Mouse (Mus musculus) embryonic facial prominence, embryonic 15.5 days (tissue): ENCODE data around the gene Ltbr. TPM values are rescaled to one million over a fixed set of nuclear protein-coding genes. Genes with fewer than 3 reads are reported as not detected.

ENCODE experiments used
- ATAC-seq: fragments of 200-750 bp; cut with Nextera tagmentation; 2 replicates; pipeline ENCODE4 v1.8.0; 2017; ENCODE audit warnings: low read depth, moderate TSS enrichment; ENCODE audit not compliant: insufficient number of reproducible peaks, low FRiP score, low TSS enrichment
- H3K27ac ChIP-seq: fragments of 300-500 bp; sonication (generic); replicated peaks from 2 replicates; pipeline ENCODE4 v1.5.1; 2015; ENCODE audit warnings: mild to moderate bottlenecking, inconsistent platforms
- H3K27me3 ChIP-seq: fragments of 300-500 bp; sonication (generic); 2 replicates; pipeline ENCODE4 v1.6.1; 2015; ENCODE audit warnings: inconsistent platforms
- H3K36me3 ChIP-seq: fragments of 300-500 bp; sonication (generic); 2 replicates; pipeline ENCODE4 v1.6.1; 2015; ENCODE audit warnings: mild to moderate bottlenecking, inconsistent platforms
- H3K4me1 ChIP-seq: fragments of 300-500 bp; sonication (generic); 2 replicates; pipeline ENCODE4 v1.6.1; 2015; ENCODE audit warnings: inconsistent platforms
- H3K4me2 ChIP-seq: fragments of 300-500 bp; sonication (generic); replicated peaks from 2 replicates; pipeline ENCODE4 v1.6.1; 2015; ENCODE audit warnings: mild to moderate bottlenecking, inconsistent platforms
- H3K4me3 ChIP-seq: fragments of 300-500 bp; sonication (generic); replicated peaks from 2 replicates; pipeline ENCODE4 v1.5.1; 2015; ENCODE audit warnings: mild to moderate bottlenecking, inconsistent platforms
- H3K9ac ChIP-seq: fragments of 300-500 bp; sonication (generic); 2 replicates; pipeline ENCODE4 v1.6.1; 2015; ENCODE audit warnings: inconsistent platforms
- H3K9me3 ChIP-seq: fragments of 300-500 bp; sonication (generic); replicated peaks from 2 replicates; pipeline ENCODE4 v1.6.1; 2016; ENCODE audit warnings: inconsistent platforms
- WGBS: fragments of 180-500 bp; shearing (Covaris S2); methylation state at CpG from one replicate; pipeline ENCODE4 v1.1.7; 2015; 5-methylcytosine and 5-hydroxymethylcytosine counted together
- polyA plus RNA-seq: library from polyadenylated mRNA; unstranded; fragments of >200 nt; fragmentation: Nextera tagmentation; extraction: Ambion mirVana; gene quantifications from 2 replicates; pipeline ENCODE4 v1.2.1, GENCODE M21; 2015

Gene Ltbr
- polyA plus RNA-seq, 1 experiment from 2014 or later: 47.7 TPM

DNA sequence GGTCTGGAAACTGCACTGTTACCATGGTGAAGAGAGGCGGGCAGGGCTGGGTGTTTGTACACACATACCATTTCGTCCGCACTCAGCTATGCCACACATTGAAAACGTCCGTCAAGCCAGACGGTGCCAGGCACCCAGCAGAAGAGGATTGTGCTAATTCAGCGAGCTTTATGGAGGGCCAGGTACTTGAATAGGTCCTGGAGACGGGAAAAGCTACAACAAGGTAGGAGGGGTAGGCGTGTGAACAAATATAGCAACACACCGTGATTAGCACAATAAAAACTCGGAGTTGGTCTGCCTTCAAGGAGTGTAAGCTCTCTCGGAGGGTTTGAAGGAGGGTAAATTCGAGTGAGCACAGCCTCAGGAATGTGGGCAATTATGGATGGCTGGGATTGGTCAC is 9.1 kb upstream of the Ltbr start:
- Histone ChIP-seq H3K27ac (no peak overlapping the region), H3K4me3 (no peak overlapping the region), H3K4me1 (peaks cover 7% of the 10 kb centered on the region; the same call in 1 of the 2 replicates), H3K4me2 (no peak overlapping the region), H3K9ac (no peak overlapping the region), H3K9me3 (no peaks in the 10 kb centered on the region), H3K36me3 (no peaks in the 10 kb centered on the region), H3K27me3 (peaks cover 37% of the 10 kb centered on the region)
- no peak for ATAC-seq
- WGBS: 42% methylated on average over 13 of the region's 13 CpGs

DNA sequence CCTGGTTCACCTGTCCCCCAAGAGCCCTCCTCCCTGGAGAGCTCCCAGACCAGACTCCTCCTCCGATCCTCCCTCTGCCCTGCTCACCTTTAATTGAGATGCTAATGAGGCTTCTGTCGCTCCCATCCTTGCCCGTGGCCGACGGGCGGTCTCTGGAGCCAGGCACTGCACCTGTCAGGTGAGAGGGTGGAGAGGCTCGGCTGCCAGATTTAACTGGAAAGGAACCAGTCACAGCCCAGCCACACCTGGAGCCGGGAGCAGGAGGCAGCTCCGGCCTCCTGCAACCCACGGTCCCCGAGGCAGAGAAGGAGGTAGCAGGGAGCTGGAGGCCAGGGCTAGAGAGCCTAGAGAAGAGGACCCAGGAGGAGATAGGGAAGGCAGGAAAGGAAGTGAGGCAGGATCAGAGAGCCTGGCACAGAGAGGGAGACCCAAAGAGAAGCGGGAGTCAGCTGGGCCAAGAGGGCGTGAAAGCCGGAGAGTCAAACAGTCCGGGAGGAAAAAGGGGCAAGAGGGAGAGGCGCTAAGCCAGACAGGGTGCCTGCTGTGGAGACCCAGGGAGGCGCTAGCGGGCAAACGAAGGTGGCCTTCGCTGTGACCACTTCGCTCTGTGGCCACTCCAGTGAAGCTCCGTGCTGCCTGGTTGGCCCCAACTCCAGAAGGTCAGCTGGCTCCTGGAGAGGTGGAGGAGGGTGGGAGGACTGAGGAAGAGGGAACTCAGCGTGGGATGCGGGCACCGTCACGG is 7.6 kb upstream of the Ltbr start:
- H3K36me3 ChIP-seq: no peaks in the 10 kb centered on the region
- WGBS: 11% methylated on average over 26 of the region's 26 CpGs
- no peaks in the 10 kb centered on the region for H3K9me3 ChIP-seq
- H3K4me2 ChIP-seq: peak overlapping the region; percentile 24
- no peak overlapping the region for H3K27ac ChIP-seq
- peak overlapping the region; percentile 13 for H3K4me3 ChIP-seq
- 0 out of 2 replicates have a peak, but pooled peaks have one; percentile 41 for ATAC-seq
- H3K9ac ChIP-seq: no peak overlapping the region
- peaks cover 7% of the 10 kb centered on the region; the same call in 1 of the 2 replicates for H3K4me1 ChIP-seq
- H3K27me3 ChIP-seq: peaks cover 37% of the 10 kb centered on the region

GRCm38 (mm10) chr6:125320323-125320722 is 6.6 kb upstream of the Ltbr start, which contains the start of gene Scnn1a:
Gene Scnn1a (plus strand): TSS chr6:125320659.
- Histone ChIP-seq H3K4me3 (peak within 1 kb of the TSS; percentile 13), H3K9ac (no peak within 1 kb of the TSS), H3K27ac (no peak within 1 kb of the TSS), H3K9me3 (no peaks in the 10 kb centered on the region), H3K4me1 (peaks cover 7% of the 10 kb centered on the region; the same call in 1 of the 2 replicates), H3K27me3 (peaks cover 37% of the 10 kb centered on the region), H3K4me2 (peak within 1 kb of the TSS; percentile 24), H3K36me3 (no peaks in the 10 kb centered on the region)
- WGBS: 67% methylated on average over 1 of the region's 1 CpGs
- no peak for ATAC-seq

GRCm38 (mm10) chr6:125319919-125320296 is 6.2 kb upstream of the Ltbr start:
- Histone ChIP-seq H3K9ac (no peak overlapping the region), H3K27me3 (peaks cover 37% of the 10 kb centered on the region)
- ATAC-seq: no peak

DNA sequence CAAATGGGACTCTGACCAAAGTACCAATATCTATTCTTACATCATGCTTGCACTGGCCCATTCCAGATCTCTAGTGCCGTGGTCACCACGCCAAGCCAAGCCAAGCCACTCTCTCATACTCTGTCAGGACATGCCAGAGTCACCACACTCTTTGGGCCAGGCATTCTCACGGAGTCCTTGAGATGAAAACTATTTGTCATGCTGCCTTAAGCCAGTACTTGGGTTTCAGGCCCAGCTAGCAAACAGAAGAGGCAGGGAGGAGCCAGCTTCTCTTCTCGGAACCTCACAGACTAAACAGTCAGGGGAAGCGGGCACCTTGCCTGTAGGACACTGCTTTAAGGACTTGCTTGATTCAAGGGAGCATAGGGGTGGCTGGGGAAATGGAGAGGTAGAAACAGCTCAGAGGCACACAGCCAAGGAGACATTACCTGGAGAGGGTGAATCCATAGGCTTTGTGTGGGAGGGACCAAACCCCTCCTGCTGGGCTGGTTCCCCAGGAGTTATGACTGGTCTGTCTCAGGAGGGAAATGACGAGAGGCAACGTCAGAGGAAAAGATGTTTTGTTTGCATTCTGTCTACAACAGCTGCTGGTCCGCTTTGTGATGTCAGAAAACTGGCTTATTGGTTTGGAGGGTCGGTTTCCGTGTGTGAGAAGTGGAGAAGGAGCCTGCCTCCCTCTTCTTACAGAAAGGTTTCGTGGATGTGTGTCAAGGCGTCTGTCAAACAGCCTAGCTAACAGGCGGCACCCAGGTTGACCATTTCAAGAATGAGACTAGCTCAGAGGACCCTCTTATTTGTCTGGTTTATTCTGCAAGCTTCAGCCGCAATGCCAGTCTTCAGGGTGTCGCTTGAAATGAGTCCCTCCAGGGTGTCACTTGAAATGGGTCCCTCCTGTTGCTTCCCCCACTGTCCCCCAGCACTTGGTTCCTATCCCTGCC is 5.6 kb upstream of the Ltbr start:
- Histone ChIP-seq H3K36me3 (no peaks in the 10 kb centered on the region), H3K27ac (no peak overlapping the region), H3K9me3 (no peaks in the 10 kb centered on the region), H3K9ac (no peak overlapping the region), H3K4me3 (no peak overlapping the region), H3K4me1 (peaks cover 13% of the 10 kb centered on the region), H3K4me2 (no peak overlapping the region), H3K27me3 (peaks cover 37% of the 10 kb centered on the region)
- 54% methylated on average over 15 of the region's 15 CpGs for WGBS
- ATAC-seq: no peak

More at GRCm38 (mm10) chr6:125319919-125320296, 6.2 kb upstream of the Ltbr start:
- Histone ChIP-seq H3K9me3 (no peaks in the 10 kb centered on the region), H3K27ac (no peak overlapping the region), H3K4me1 (peaks cover 7% of the 10 kb centered on the region; the same call in 1 of the 2 replicates), H3K4me3 (no peak overlapping the region), H3K4me2 (no peak overlapping the region), H3K36me3 (no peaks in the 10 kb centered on the region)

DNA sequence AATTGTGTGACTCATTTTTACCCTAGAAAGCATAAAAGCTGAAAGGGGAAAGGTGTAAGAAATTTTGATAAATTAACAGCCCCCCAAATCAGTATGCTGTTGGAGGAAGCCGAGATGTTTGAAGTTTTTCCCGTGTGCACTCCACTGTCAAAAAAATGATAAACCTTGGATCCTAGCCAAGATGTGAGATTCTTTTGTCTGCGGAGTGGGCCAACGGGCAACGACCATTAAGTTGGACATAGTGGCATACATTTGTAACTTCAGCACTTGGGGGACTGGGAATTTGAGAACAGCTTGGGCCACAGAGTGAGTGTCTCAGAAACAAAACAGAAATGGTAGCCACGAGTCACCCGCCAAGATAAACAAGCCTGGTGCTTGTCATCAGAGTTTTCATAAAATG is 3.4 kb upstream of the Ltbr start:
- H3K4me1 ChIP-seq: peaks cover 30% of the 10 kb centered on the region
- no peak overlapping the region for H3K27ac ChIP-seq
- 52% methylated on average over 7 of the region's 7 CpGs for WGBS
- H3K9ac ChIP-seq: no peak overlapping the region
- peaks cover 23% of the 10 kb centered on the region for H3K27me3 ChIP-seq
- ATAC-seq: no peak
- no peaks in the 10 kb centered on the region for H3K9me3 ChIP-seq
- no peak overlapping the region for H3K4me3 ChIP-seq
- peaks cover under 1% of the 10 kb centered on the region; the same call in 1 of the 2 replicates for H3K36me3 ChIP-seq
- no peak overlapping the region for H3K4me2 ChIP-seq

GRCm38 (mm10) chr6:125314746-125315145 is 1.1 kb upstream of the Ltbr start:
- 70% methylated on average over 6 of the region's 6 CpGs for WGBS
- no peak overlapping the region for H3K4me2 ChIP-seq

DNA sequence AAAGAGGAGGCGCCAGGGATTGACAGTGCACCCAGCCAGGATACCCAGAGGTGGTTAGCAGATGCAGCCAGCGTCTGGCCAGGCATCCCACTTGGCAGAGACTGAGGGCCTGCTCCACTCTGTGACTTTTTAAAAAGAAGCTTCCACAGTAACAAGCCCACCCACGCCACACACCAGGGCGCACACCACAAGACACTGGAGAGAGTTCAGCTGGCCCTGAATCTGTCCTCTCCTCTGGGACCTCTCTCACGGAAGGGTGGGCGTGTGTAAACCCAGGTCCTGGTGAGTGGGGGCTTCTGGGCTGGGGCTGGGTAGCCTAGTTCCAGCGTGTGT is 512 bp upstream of the Ltbr start:
- peaks cover 38% of the 10 kb centered on the region for H3K4me1 ChIP-seq
- no peaks in the 10 kb centered on the region for H3K9me3 ChIP-seq
- peak overlapping the region; percentile 71 for H3K9ac ChIP-seq
- 54% methylated on average over 7 of the region's 7 CpGs for WGBS
- H3K27me3 ChIP-seq: no peaks in the 10 kb centered on the region
- peaks cover 7% of the 10 kb centered on the region for H3K36me3 ChIP-seq
- H3K4me3 ChIP-seq: peak overlapping the region; percentile 58
- ATAC-seq: 0 out of 2 replicates have a peak, but pooled peaks have one; percentile 12
- peak overlapping the region; percentile 77 for H3K4me2 ChIP-seq
- H3K27ac ChIP-seq: peak overlapping the region; percentile 75

More at GRCm38 (mm10) chr6:125314746-125315145, 1.1 kb upstream of the Ltbr start:
- H3K9ac ChIP-seq: no peak overlapping the region
- ATAC-seq: no peak
- no peak overlapping the region for H3K4me3 ChIP-seq
- no peak overlapping the region for H3K27ac ChIP-seq
- H3K36me3 ChIP-seq: peaks cover 7% of the 10 kb centered on the region
- peaks cover under 1% of the 10 kb centered on the region; the same call in 1 of the 2 replicates for H3K27me3 ChIP-seq
- peaks cover 35% of the 10 kb centered on the region for H3K4me1 ChIP-seq
- no peaks in the 10 kb centered on the region for H3K9me3 ChIP-seq

- Histone ChIP-seq H3K4me1 (peaks cover 45% of the 10 kb centered on the region), H3K4me2 (peak overlapping the region; percentile 77), H3K4me3 (peak overlapping the region; percentile 58), H3K27ac (peak overlapping the region; percentile 75; the same call in 1 of the 2 replicates), H3K27me3 (no peaks in the 10 kb centered on the region), H3K9ac (peak overlapping the region; percentile 71; the same call in 1 of the 2 replicates), H3K36me3 (peaks cover 10% of the 10 kb centered on the region), H3K9me3 (no peaks in the 10 kb centered on the region)
- ATAC-seq: no peak
- 64% methylated on average over 22 of the region's 22 CpGs for WGBS
These were observed 917 bp downstream of the Ltbr start for GRCm38 (mm10) chr6:125312581-125313355.

GRCm38 (mm10) chr6:125312171-125312570 is 1.5 kb downstream of the Ltbr start:
- no peak overlapping the region for H3K27ac ChIP-seq
- H3K4me1 ChIP-seq: peaks cover 45% of the 10 kb centered on the region
- peak overlapping the region; percentile 58 for H3K4me3 ChIP-seq
- no peaks in the 10 kb centered on the region for H3K9me3 ChIP-seq
- no peak overlapping the region for H3K9ac ChIP-seq
- H3K27me3 ChIP-seq: no peaks in the 10 kb centered on the region
- no peak for ATAC-seq
- peaks cover 10% of the 10 kb centered on the region for H3K36me3 ChIP-seq
- WGBS: 83% methylated on average over 9 of the region's 9 CpGs
- H3K4me2 ChIP-seq: peak overlapping the region; percentile 77
